Mouse (Mus musculus) cortical plate, adult 2 months (tissue): ENCODE data around the gene Rgma. TPM values are rescaled to one million over a fixed set of nuclear protein-coding genes. Genes with fewer than 3 reads are reported as not detected.

Source experiments
- H3K27ac ChIP-seq: fragments of 200-500 bp; 2 replicates; pipeline ENCODE4 v1.5.1; 2012; ENCODE audit warnings: low read length, control low read depth, inconsistent platforms; ENCODE audit not compliant: insufficient read depth
- H3K4me1 ChIP-seq: fragments of 200-500 bp; 2 replicates; pipeline ENCODE4 v1.6.1; 2011; ENCODE audit warnings: low read length; ENCODE audit not compliant: control insufficient read depth, insufficient read depth
- H3K4me3 ChIP-seq: fragments of 200-500 bp; 2 replicates; pipeline ENCODE4 v1.5.1; 2011; ENCODE audit warnings: mild to moderate bottlenecking, low read length, control low read depth; ENCODE audit not compliant: insufficient read depth
- CTCF ChIP-seq: fragments of 200-500 bp; IDR thresholded peaks from 2 replicates; pipeline ENCODE4 v1.5.1; 2011; ENCODE audit warnings: mild to moderate bottlenecking, control low read depth, low read length; ENCODE audit not compliant: insufficient read depth; ENCODE audit errors: extremely low read depth
- POLR2A ChIP-seq: fragments of 200-500 bp; IDR thresholded peaks from 2 replicates; pipeline ENCODE4 v1.6.1; 2011; ENCODE audit warnings: mild to moderate bottlenecking, low read length, control low read depth; ENCODE audit not compliant: insufficient read depth; ENCODE audit errors: extremely low read depth
- polyA plus RNA-seq: library from polyadenylated mRNA; depleted of rRNA; stranded (reverse); fragments of >200 nt; gene quantifications from 2 replicates; pipeline ENCODE4 v1.2.3, GENCODE M21; 2012

Rgma gene
- polyA plus RNA-seq, 1 experiment, result 29.4 TPM

DNA sequence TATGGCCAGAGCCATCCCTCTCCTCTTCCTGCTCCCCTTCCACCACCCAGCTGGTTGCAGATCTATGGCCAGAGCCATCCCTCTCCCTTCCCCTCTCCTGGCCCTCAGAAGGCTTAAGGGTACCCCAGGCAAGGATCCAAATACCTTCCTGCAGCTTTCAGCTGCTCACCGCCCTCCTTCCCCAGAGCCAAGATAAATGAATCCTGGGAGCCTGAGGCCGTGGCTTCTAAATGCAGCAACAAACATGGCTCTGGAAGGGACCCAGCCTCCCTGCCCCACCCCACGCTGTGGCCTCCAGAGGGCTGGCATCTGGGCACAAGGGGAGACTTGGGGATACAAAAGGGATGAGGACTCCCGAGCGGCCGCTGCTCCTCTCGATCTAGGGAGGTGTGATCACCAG lies 37.1 kb downstream of the Rgma start:
- Histone ChIP-seq H3K4me3 (no peak overlapping the region), H3K27ac (no peak overlapping the region; the same call in 1 of the 2 replicates), H3K4me1 (no peaks in the 10 kb centered on the region)
- TF ChIP-seq POLR2A (no peak), CTCF (no peak)

DNA sequence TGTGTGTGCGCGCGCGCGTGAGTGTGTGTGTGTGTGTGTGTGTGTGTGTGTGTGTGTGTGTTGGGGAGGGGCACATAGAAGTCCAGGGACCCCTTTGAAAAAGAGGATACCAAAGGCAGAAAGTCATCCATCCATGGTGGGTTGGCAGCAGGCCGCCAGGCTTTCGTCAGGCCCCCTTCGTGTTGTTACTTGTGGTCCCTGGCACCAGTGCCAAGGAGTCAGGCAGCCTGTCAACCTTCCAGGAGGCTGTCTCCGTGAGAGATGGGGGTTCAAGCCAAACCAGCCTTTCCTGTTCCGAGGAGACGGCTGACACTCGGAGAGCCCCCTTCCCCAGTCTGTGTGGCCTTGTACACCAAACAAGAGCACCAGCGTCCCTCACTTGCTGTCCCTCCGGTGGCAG lies 38.9 kb downstream of the Rgma start:
- H3K4me1 ChIP-seq, result no peaks in the 10 kb centered on the region
- H3K4me3 ChIP-seq, result no peak overlapping the region
- H3K27ac ChIP-seq, result no peak overlapping the region
- TF ChIP-seq CTCF (no peak), POLR2A (no peak)

DNA sequence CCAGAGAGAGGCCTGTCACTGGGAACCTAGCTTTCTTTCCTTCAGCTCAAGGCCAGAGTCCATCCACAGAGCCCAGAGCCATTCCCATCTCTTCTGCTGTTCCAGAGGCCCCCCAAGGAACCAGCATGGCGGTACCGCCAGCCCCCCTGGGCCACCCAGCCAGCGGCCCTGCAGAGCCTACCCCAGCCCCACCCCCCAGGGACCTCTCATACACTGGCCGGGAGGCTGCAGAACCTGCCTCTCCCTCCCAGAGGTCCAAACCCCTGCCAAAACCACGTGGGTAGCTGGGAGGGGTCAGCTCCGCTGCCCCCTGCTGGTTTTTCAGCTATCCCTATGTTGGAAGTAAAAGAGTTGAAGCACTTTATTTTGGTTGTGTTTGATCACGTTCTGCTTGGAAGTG lies 44.1 kb downstream of the Rgma start:
- Histone ChIP-seq H3K4me3 (no peak overlapping the region), H3K4me1 (0 out of 2 replicates have a peak, but pooled peaks cover 3% of the 10 kb centered on the region), H3K27ac (no peak overlapping the region)
- TF ChIP-seq POLR2A (no peak), CTCF (no peak)

DNA sequence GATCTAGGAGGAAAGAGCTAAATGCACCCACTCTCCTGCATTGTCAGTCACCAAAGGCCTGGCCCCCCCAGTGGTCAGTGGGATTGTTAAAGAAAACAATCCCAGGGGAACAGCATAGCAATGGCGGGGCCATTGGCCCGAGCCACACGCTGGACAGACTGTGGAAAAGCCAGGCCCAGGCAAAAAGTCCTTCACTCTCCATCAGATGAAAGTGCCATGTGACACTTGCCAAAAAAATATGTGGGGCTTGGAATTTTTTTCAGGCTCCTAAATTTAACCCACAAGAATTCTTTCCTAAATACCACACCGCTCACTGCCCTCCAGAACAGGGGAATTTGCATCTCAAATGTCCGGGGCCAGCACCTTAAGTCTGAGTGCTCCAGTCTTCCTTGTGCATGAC lies 45.5 kb downstream of the Rgma start:
- H3K4me3 ChIP-seq, result no peak overlapping the region
- 0 out of 2 replicates have a peak, but pooled peaks cover 3% of the 10 kb centered on the region for H3K4me1 ChIP-seq
- no peak overlapping the region for H3K27ac ChIP-seq
- TF ChIP-seq CTCF, result no peak
- no peak for TF ChIP-seq POLR2A

DNA sequence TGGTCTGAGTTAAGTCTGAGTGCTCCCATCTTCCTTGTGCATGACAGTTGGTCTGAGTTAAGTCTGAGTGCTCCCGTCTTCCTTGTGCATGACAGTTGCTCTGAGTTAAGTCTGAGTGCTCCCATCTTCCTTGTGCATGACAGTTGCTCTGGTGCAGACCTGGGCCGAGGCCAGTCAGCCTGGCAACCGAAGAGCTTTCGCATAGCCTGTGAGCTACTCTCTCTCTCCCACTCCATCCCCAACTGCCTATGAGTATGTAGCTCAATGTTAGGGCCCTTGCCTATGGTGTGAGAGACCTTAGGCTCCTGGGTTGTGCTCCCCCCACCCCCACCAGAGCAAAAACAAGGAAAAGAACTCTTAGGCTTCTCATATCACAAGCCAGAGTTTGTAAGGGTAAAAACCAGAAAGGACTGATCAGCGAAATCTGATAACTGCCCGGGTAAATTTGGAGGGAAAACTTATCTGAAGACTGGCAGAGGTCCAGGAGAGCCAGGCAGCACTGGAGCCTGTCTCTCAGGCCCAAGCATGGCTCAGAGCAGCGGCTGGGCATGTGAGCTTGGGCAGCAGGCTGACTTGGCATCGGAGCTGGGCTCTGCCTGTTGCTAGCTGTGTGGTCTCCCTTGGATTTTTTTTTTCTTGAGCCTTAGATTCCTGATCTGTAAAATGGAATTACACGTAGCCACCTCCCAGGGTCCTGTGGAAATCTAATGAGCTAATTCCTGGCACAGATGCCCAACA lies 46.1 kb downstream of the Rgma start:
- Histone ChIP-seq H3K4me3 (no peak overlapping the region), H3K4me1 (0 out of 2 replicates have a peak, but pooled peaks cover 3% of the 10 kb centered on the region), H3K27ac (no peak overlapping the region)
- no peak for TF ChIP-seq CTCF
- no peak for TF ChIP-seq POLR2A

DNA sequence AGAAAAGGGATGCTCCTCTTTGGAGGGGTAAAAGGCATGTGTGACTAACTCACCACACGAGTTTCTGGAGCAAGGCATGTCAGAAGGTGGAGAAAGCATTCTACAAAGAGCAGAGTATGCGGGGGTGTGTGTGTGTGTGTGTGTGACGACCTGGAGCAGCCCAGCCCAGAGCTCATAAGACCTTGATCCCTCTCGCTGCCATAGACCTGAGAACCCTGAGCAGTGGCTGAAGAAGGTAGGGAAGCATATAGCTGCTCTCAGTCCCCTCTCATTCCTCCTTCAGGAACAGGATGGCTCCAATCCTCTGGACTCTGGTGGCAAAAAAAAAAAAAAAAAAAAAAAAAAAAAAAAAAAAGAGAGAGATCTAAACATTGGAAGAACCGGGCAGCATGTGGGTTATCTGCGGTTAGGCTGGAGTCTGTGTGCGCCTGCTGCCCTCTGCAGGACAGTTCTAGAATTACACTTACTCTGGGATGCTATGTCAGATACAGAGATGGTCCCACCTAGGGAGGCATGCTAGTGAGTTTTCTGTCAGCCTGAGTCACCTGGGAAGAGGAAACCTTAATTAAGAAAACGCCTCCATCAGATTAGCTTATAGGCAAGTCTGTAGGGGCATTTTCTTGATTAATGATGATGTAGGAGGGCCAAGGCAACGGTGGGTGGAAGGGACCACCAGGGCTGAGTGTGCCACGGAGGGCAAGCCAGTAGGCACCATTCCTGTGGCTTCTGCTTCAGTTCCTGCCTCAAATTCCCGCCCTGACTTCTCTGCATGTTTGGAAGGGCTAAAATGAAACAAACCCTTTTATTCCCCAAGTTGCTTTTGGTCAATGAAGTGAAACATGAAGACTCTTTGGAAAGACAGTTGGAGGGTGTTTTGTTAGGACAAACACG lies 47.2 kb downstream of the Rgma start:
- TF ChIP-seq CTCF, result peak; percentile 93
- no peak for TF ChIP-seq POLR2A
- Histone ChIP-seq H3K27ac (no peak overlapping the region), H3K4me1 (0 out of 2 replicates have a peak, but pooled peaks cover 3% of the 10 kb centered on the region), H3K4me3 (no peak overlapping the region)

GRCm38 (mm10) chr7:73423236-73423635 lies 47.9 kb downstream of the Rgma start:
- TF ChIP-seq CTCF, result no peak
- TF ChIP-seq POLR2A, result peak; percentile 43; the same call in 1 of the 2 replicates
- Histone ChIP-seq H3K27ac (no peak overlapping the region), H3K4me3 (no peak overlapping the region), H3K4me1 (0 out of 2 replicates have a peak, but pooled peaks cover 3% of the 10 kb centered on the region)

DNA sequence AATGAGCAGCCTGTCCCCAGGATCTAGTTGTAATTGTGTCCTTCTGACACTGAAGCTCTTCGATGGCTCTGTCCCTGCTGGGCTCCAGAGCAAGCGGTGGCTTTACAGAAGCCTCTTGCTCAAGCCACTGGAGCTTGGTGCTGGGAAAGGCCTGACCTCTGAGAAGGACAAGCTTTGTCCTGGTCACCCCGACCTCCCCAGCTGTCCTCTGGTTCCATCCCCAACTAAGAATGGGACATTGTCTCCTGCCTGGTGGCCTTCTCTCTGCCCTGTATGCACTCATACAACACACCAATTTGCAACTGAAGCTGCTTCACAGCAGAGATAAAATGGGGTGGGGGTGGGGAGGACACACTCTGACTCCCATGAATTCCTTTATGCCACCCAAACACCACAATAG lies 48.9 kb downstream of the Rgma start:
- no peak for TF ChIP-seq CTCF
- TF ChIP-seq POLR2A, result no peak
- H3K27ac ChIP-seq, result peak overlapping the region; percentile 81
- no peak overlapping the region for H3K4me3 ChIP-seq
- H3K4me1 ChIP-seq, result 0 out of 2 replicates have a peak, but pooled peaks cover 3% of the 10 kb centered on the region

DNA sequence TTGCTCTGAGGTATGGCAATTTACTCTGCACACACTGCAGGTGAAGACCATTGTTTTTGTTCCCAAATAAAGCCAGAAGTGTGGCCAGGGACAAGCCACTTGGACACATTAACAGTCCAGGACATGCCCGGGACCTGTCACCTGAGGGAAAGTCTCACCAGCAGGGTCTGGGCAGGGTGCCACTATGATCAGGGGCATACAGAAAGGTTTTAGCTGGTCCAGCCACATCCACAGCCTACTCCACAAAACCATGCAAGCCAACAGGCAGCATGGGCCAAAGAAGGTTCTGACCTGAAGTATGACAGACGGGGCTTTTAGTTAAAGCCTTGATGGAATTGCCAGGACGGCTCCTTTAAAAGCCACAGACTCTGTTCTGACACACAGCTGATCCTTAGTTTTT lies 49.4 kb downstream of the Rgma start:
- no peak for TF ChIP-seq CTCF
- TF ChIP-seq POLR2A, result no peak
- peak overlapping the region; percentile 64 for H3K27ac ChIP-seq
- H3K4me3 ChIP-seq, result no peak overlapping the region
- H3K4me1 ChIP-seq, result 0 out of 2 replicates have a peak, but pooled peaks cover 3% of the 10 kb centered on the region
